Mouse (Mus musculus) cerebral cortex, adult 2 months (tissue): ENCODE results near the gene Itgb1bp1.

Experiments
- WGBS: fragments of 180-500 bp; shearing (Covaris S2); methylation state at CpG from one replicate; pipeline ENCODE4 v1.1.7; 2018; 5-methylcytosine and 5-hydroxymethylcytosine counted together

Gene Itgb1bp1

GRCm38 (mm10) chr12:21301324-21301723 is 15.2 kb upstream of the Itgb1bp1 start:
- 82% methylated on average over 7 of the region's 7 CpGs for WGBS

- 96% methylated on average over 11 of the region's 11 CpGs for WGBS
Measured at GRCm38 (mm10) chr12:21298856-21299255, 12.8 kb upstream of the Itgb1bp1 start.

GRCm38 (mm10) chr12:21289651-21290050 is 3.6 kb upstream of the Itgb1bp1 start:
- 78% methylated on average over 6 of the region's 6 CpGs for WGBS

GRCm38 (mm10) chr12:21288716-21289395 is 2.8 kb upstream of the Itgb1bp1 start:
- 82% methylated on average over 3 of the region's 3 CpGs for WGBS

DNA sequence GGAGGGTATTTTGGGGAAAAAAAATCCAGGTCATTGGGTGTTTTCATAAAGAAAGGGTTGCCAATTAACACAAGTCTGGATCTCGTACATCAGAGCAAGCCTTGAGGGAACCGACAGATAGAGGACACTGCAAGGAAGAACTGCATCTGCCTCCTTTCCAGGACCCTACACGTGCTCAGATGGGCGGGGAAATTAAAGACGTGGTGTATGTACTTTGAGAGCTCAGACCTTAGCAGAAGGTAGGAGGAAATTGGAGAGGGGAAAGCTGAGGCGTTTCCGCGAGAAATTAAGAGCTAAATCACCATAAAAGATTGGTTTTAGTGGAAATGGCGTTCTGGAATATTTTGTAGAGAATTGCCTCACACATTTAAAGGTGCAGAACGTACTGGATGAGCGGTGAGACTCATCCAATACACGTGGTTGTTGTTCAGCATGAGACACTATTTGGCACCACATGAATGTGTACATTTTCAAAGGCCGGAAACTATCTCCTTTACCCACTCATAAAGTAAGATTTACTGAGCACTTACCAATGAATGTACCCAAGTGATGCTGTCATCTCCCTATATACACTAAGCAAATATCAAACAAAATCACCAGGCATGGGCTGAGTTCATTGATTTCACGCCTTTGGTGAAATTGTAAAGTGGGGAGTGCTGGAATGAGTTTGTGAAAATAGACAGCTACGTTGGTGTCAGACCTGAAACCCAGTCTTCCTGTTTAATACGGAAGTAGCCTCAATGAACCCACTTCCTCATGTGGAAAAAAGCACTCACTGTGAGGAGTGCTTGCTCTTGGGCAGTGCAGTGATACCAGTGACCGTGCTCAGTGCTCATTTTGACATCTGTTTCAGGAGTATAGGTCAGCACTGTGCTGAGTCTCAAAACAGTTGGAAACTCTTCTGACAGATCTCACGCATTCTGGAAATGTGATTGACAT is 897 bp upstream of the Itgb1bp1 start:
- WGBS, result 19% methylated on average over 18 of the region's 18 CpGs

- WGBS, result 1% methylated on average over 47 of the region's 47 CpGs
Measured at GRCm38 (mm10) chr12:21285508-21286242, 409 bp downstream of the Itgb1bp1 start.

DNA sequence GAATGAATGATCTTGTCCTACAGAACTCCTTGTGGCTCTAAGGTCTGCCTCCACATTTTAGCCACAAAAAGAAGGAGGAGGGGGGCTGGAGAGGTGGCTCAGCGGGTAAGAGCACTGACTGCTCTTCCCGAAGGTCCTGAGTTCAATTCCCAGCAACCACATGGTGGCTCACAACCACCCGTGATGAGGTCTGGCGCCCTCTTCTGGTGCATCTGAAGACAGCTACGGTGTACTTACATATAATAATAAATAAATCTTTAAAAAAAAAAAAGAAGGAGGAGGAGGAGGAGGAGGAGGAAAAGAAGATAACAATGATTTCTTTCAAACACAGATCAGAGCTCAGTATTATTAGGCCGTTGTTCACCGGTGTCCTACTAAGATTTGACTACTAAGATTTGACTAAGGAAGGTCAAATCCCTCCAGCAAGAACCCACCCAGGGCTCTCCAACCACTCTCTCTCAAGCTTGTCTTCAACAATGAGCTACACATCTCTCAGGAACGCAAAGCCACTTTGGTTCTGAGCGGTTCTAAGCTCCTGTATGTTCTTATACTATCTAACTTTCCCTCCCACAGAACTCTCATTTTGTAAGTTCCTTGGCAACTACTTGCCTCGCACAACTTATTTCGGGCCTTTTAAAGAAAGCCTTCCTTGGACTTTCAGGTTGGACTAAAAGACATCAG is 1.2 kb downstream of the Itgb1bp1 start, which contains the start of gene Cpsf3:
Gene Cpsf3, plus strand, starts transcription at position 631 of the 681 bp plus-strand sequence.
- WGBS, result 45% methylated on average over 11 of the region's 11 CpGs

- 45% methylated on average over 1 of the region's 1 CpGs for WGBS
Measured at GRCm38 (mm10) chr12:21277352-21277864, 8.7 kb downstream of the Itgb1bp1 start.

GRCm38 (mm10) chr12:21274446-21274845 is 11.6 kb downstream of the Itgb1bp1 start:
- WGBS, result 67% methylated on average over 7 of the region's 7 CpGs

GRCm38 (mm10) chr12:21268083-21268616 is 17.9 kb downstream of the Itgb1bp1 start:
- WGBS, result 82% methylated on average over 8 of the region's 8 CpGs

DNA sequence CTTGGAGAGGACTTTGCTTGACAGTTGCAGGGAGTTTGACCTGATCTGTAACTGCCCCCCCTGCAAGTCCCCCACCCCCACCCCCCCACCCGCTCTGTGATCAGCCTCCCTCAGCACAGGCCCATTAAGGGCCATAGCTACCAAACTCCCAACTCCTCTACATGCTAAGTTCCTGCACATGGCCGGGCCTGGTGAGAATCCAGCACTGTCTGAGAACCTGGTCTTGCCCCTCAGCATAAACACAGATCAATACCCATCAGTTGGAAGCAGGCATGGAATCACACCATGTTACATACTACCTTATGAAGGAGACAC is 19.3 kb downstream of the Itgb1bp1 start:
- 82% methylated on average over 2 of the region's 2 CpGs for WGBS

DNA sequence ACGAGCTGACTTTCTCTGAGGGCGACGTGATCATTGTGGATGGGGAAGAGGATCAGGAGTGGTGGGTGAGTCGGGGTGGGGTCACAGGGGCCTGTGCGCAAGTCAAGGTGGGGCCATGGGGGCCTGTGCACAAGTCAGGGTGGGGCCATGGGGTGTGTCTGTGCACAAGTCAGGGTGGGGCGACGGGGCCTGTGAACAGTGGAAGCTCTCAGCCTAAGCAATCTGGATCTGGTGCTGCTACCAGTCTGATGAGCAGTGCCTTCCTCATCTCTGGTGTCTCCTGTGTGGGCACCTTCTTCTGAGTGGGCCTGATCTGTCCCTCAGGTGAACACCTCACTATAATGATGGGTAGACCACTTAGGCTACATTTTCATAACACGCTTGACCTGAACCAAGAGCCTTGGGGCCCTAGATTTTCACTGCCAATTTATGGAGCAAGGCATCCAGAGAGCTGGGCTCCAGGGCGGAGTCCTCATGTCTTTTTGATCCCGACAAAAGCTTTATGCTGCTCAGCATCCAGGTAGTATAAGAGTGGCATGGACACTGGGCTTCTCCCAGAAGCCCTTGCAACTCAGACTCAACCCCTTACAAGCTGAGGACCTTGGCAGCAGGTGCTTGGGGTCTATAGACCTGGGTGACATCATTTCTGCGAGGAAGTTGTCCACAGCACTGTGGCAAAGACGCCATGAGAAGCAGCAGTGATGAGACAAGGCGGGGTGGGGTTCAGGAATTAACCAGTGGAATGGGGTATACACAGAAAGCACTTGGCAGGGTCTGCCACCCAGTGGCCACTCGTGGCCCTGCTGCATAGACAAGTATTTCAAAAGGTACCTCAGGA is 19.9 kb downstream of the Itgb1bp1 start:
- WGBS, result 67% methylated on average over 14 of the region's 14 CpGs

GRCm38 (mm10) chr12:21265501-21265900 is 20.6 kb downstream of the Itgb1bp1 start:
- 84% methylated on average over 4 of the region's 4 CpGs for WGBS

GRCm38 (mm10) chr12:21264970-21265369 is 21.1 kb downstream of the Itgb1bp1 start:
- 91% methylated on average over 3 of the region's 3 CpGs for WGBS

DNA sequence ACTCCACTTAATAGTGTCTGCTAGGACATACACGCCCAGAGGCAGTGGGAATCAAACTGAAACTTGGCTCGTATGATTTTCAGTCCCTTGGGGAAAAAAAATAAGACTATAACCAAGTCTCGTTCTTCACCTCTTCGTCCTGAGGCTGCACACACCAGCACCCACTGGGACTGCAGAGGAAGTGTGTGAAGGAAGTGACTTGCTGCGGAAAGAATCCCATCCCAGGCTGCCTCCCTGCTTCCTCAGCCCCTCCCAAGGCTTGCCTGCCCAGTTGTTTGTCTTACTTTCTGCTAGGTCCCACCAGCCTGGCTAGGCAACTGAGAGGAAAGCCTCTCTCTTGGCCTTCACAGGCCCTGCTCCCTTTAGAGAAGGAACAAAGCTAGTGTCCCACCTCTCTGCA is 21.8 kb downstream of the Itgb1bp1 start:
- 68% methylated on average over 5 of the region's 5 CpGs for WGBS

DNA sequence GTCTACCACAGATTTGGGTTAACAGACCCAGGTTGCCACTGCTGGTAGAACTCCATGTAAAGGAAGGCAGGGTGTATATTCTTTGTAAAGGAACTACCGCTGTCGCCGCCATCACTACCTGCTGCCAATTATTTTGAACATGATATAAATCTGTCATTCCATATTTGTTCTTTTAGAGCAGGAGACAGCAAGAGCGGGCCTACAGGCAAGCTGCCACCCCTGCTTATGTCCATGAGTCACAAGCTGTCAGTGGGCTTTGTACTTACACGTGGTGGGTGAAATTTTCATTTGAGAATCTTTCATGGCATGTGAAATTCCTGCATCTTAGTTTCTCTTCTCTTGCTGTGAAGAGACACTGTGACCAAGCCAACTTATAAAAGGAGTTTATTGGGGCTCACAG is 22.8 kb downstream of the Itgb1bp1 start:
- WGBS, result 64% methylated on average over 5 of the region's 5 CpGs

DNA sequence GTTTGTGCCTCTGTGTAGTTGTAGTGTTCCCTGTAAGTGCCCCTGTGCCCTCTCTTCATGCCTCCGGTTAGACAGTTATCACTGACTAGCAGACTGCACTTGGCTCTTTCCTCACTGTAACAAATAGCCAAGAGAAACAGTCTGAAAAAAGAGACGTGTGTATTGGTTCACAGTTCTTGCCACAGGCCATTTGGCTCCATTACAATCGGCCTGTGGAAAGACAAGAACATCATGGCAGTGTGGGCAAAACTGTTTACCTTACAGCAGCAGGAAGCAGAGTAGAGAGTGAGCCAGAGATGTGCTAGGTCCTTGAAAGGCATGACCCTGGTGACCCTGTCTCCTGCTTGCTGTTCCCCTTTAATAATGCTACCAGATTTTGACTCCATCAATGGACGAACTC is 24.6 kb downstream of the Itgb1bp1 start:
- 72% methylated on average over 4 of the region's 4 CpGs for WGBS

- 89% methylated on average over 6 of the region's 6 CpGs for WGBS
Measured at GRCm38 (mm10) chr12:21260494-21261256, 25.4 kb downstream of the Itgb1bp1 start.

DNA sequence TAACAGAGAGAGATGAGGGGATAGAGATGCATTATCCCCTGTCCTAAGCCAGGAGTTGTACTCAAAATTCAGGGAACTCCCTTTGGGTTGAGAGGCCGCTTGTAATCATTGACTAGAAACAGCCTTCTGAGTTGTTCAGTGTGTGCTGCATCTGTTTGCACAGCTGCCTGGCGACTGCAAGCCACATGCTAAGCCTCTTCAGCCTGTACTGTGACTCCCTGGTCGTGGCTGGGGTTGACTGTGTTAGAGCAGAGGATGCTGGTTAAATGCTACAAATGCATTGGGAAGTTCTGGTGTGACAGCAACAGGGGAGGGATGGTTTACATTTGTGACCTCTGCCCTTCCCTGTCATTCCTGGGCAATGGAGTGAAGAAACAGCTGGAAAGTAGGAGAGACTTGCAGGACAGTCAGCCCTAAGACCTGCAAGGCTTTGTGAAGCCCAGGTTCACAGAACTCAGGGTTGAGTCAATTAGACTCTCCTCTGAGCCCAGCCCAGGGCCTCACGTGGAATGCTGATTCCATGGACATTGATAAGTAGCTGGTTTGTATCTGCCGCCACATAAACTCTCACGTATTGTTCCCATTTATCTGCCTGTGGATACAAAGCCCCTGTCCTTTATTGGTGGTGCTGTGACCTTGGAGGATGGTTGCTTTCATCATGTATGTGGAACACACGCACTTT is 38.2 kb downstream of the Itgb1bp1 start:
- 85% methylated on average over 7 of the region's 7 CpGs for WGBS
